Mouse (Mus musculus): ENCODE results near the gene Efcab6.

DNA sequence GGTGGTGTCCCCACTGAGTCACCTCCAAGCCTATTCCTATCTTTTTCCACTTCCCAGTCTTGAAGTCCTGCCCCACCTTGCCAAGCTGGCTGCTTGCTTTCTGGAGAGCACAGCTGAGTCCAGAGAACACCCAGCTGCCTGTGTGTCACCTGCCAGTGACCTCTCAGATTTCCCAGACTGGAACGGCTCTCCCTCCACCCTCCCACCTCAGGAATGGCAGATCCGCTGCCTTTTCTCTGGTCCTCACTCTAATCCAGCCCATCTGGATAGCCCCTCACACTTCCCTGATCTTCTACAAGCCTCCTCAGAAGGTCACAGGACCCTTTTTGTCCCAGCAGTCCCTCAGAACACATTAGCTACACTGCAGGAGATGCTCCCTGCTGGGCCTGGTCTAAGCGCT lies 73.7 kb downstream of the Efcab6 start:
- no peak for TF ChIP-seq CTCF (IDR thresholded peaks at IDR 0.05; ENCODE audit: control insufficient read depth, insufficient read depth, insufficient replicate concordance, low read depth, low read length)
- no peak for TF ChIP-seq POLR2A (IDR thresholded peaks at IDR 0.05; ENCODE audit: control insufficient read depth, low read depth, low read length)
